Mouse (Mus musculus) lung, embryonic 15.5 days (tissue): ENCODE data around the gene Tjp3. TPM values are rescaled to one million over a fixed set of nuclear protein-coding genes. Genes with fewer than 3 reads are reported as not detected.
A peak's percentile ranks its signal among the peaks of the same experiment; 100 is the strongest.

ENCODE experiments used
- ATAC-seq: fragments of 200-750 bp; cut with Nextera tagmentation; 2 replicates; pipeline ENCODE4 v1.8.0; 2017; ENCODE audit warnings: moderate number of reproducible peaks, borderline replicate concordance; ENCODE audit not compliant: low FRiP score, low TSS enrichment; ENCODE audit errors: extremely low read depth
- H3K27ac ChIP-seq: fragments of 300-500 bp; sonication (generic); 2 replicates; pipeline ENCODE4 v1.5.1; 2015; ENCODE audit warnings: moderate library complexity, mild to moderate bottlenecking, inconsistent platforms
- H3K27me3 ChIP-seq: fragments of 300-500 bp; sonication (generic); 2 replicates; pipeline ENCODE4 v1.6.1; 2015; ENCODE audit warnings: inconsistent platforms
- H3K36me3 ChIP-seq: fragments of 300-500 bp; sonication (generic); 2 replicates; pipeline ENCODE4 v1.6.1; 2015; ENCODE audit warnings: inconsistent platforms
- H3K4me1 ChIP-seq: fragments of 300-500 bp; sonication (generic); 2 replicates; pipeline ENCODE4 v1.6.1; 2015; ENCODE audit warnings: inconsistent platforms
- H3K4me2 ChIP-seq: fragments of 300-500 bp; sonication (generic); 2 replicates; pipeline ENCODE4 v1.6.1; 2015; ENCODE audit warnings: inconsistent platforms, mild to moderate bottlenecking, moderate library complexity
- H3K4me3 ChIP-seq: fragments of 300-500 bp; sonication (generic); 2 replicates; pipeline ENCODE4 v1.5.1; 2015; ENCODE audit warnings: mild to moderate bottlenecking, inconsistent platforms
- H3K9ac ChIP-seq: fragments of 300-500 bp; sonication (generic); 2 replicates; pipeline ENCODE4 v1.6.1; 2015; ENCODE audit warnings: inconsistent platforms
- H3K9me3 ChIP-seq: fragments of 300-500 bp; sonication (generic); 2 replicates; pipeline ENCODE4 v1.6.1; 2016; ENCODE audit warnings: inconsistent platforms
- WGBS: fragments of 180-500 bp; shearing (Covaris S2); methylation state at CpG from one replicate; pipeline ENCODE4 v1.1.7; 2015; 5-methylcytosine and 5-hydroxymethylcytosine counted together
- polyA plus RNA-seq: library from polyadenylated mRNA; unstranded; fragments of >200 nt; fragmentation: Nextera tagmentation; extraction: Ambion mirVana; gene quantifications from 2 replicates; pipeline ENCODE4 v1.2.1, GENCODE M21; 2015

Gene Tjp3
- polyA plus RNA-seq, 1 experiment from 2014 or later, result 28.8 TPM

- H3K36me3 ChIP-seq, result peaks cover 46% of the 10 kb centered on the region
- H3K27me3 ChIP-seq, result no peaks in the 10 kb centered on the region
- peaks cover 52% of the 10 kb centered on the region for H3K4me1 ChIP-seq
- no peak for ATAC-seq
- no peak overlapping the region for H3K4me3 ChIP-seq
- H3K4me2 ChIP-seq, result peak overlapping the region; percentile 64
- 85% methylated on average over 13 of the region's 13 CpGs for WGBS
- peak overlapping the region; percentile 39; the same call in 1 of the 2 replicates for H3K9ac ChIP-seq
- peak overlapping the region; percentile 89; the same call in 1 of the 2 replicates for H3K27ac ChIP-seq
- H3K9me3 ChIP-seq, result no peaks in the 10 kb centered on the region
These were observed 27.4 kb upstream of the Tjp3 start for GRCm38 (mm10) chr10:81318589-81319329.

GRCm38 (mm10) chr10:81317273-81317672 lies 25.9 kb upstream of the Tjp3 start:
- 16% methylated on average over 18 of the region's 20 CpGs for WGBS
- peaks cover 46% of the 10 kb centered on the region for H3K36me3 ChIP-seq
- ATAC-seq, result no peak

GRCm38 (mm10) chr10:81316338-81317060 lies 25.1 kb upstream of the Tjp3 start:
- 43% methylated on average over 16 of the region's 16 CpGs for WGBS

More at GRCm38 (mm10) chr10:81317273-81317672, 25.9 kb upstream of the Tjp3 start:
- Histone ChIP-seq H3K27ac (peak overlapping the region; percentile 44; the same call in 1 of the 2 replicates), H3K9ac (peak overlapping the region; percentile 40), H3K4me2 (peak overlapping the region; percentile 58), H3K4me3 (peak overlapping the region; percentile 28), H3K4me1 (peaks cover 48% of the 10 kb centered on the region), H3K9me3 (no peaks in the 10 kb centered on the region), H3K27me3 (no peaks in the 10 kb centered on the region)

GRCm38 (mm10) chr10:81315587-81315986 lies 24.2 kb upstream of the Tjp3 start:
- Histone ChIP-seq H3K4me3 (no peak overlapping the region), H3K9me3 (no peaks in the 10 kb centered on the region), H3K9ac (no peak overlapping the region), H3K27me3 (no peaks in the 10 kb centered on the region), H3K4me2 (no peak overlapping the region), H3K27ac (no peak overlapping the region), H3K36me3 (peaks cover 62% of the 10 kb centered on the region), H3K4me1 (peaks cover 39% of the 10 kb centered on the region)
- 87% methylated on average over 16 of the region's 16 CpGs for WGBS
- ATAC-seq, result no peak

More at GRCm38 (mm10) chr10:81316338-81317060, 25.1 kb upstream of the Tjp3 start:
- ATAC-seq, result no peak
- Histone ChIP-seq H3K27me3 (no peaks in the 10 kb centered on the region), H3K9me3 (no peaks in the 10 kb centered on the region), H3K36me3 (peaks cover 53% of the 10 kb centered on the region), H3K4me3 (peak overlapping the region; percentile 28), H3K27ac (peak overlapping the region; percentile 44; the same call in 1 of the 2 replicates), H3K4me1 (peaks cover 40% of the 10 kb centered on the region), H3K4me2 (peak overlapping the region; percentile 58), H3K9ac (peak overlapping the region; percentile 40)

- ATAC-seq, result no peak
- Histone ChIP-seq H3K27ac (no peak overlapping the region), H3K36me3 (peaks cover 71% of the 10 kb centered on the region), H3K4me2 (no peak overlapping the region), H3K4me3 (no peak overlapping the region), H3K9ac (no peak overlapping the region), H3K4me1 (peaks cover 31% of the 10 kb centered on the region), H3K9me3 (no peaks in the 10 kb centered on the region), H3K27me3 (no peaks in the 10 kb centered on the region)
- WGBS, result 76% methylated on average over 7 of the region's 7 CpGs
These were observed 22.8 kb upstream of the Tjp3 start for GRCm38 (mm10) chr10:81314201-81314600.

- no peak for ATAC-seq
- Histone ChIP-seq H3K9me3 (no peaks in the 10 kb centered on the region), H3K36me3 (peaks cover 77% of the 10 kb centered on the region), H3K27ac (no peak overlapping the region), H3K27me3 (no peaks in the 10 kb centered on the region), H3K4me3 (no peak overlapping the region), H3K9ac (no peak overlapping the region), H3K4me1 (peaks cover 25% of the 10 kb centered on the region), H3K4me2 (no peak overlapping the region)
- whole genome bisulfite sequencing, result 87% methylated on average over 13 of the region's 13 CpGs
These were observed 22.2 kb upstream of the Tjp3 start for GRCm38 (mm10) chr10:81313581-81313980.

- H3K27me3 ChIP-seq, result no peaks in the 10 kb centered on the region
- no peak overlapping the region for H3K4me3 ChIP-seq
- H3K9me3 ChIP-seq, result no peaks in the 10 kb centered on the region
- no peaks in the 10 kb centered on the region for H3K4me1 ChIP-seq
- H3K9ac ChIP-seq, result no peak overlapping the region
- 85% methylated on average over 5 of the region's 5 CpGs for WGBS
- ATAC-seq, result no peak
- H3K27ac ChIP-seq, result no peak overlapping the region
- peaks cover 83% of the 10 kb centered on the region for H3K36me3 ChIP-seq
- H3K4me2 ChIP-seq, result no peak overlapping the region
These were observed 18.2 kb upstream of the Tjp3 start for GRCm38 (mm10) chr10:81309571-81309970.

GRCm38 (mm10) chr10:81306837-81307682 lies 15.7 kb upstream of the Tjp3 start:
- no peak overlapping the region for H3K4me3 ChIP-seq
- no peak for ATAC-seq
- no peaks in the 10 kb centered on the region for H3K9me3 ChIP-seq
- peaks cover 22% of the 10 kb centered on the region for H3K4me1 ChIP-seq
- peaks cover 59% of the 10 kb centered on the region for H3K36me3 ChIP-seq
- 91% methylated on average over 21 of the region's 21 CpGs for WGBS
- no peak overlapping the region for H3K4me2 ChIP-seq
- no peak overlapping the region for H3K27ac ChIP-seq
- no peak overlapping the region for H3K9ac ChIP-seq
- no peaks in the 10 kb centered on the region for H3K27me3 ChIP-seq

GRCm38 (mm10) chr10:81306173-81306668 lies 14.8 kb upstream of the Tjp3 start:
- Histone ChIP-seq H3K27ac (no peak overlapping the region), H3K4me3 (no peak overlapping the region), H3K36me3 (peaks cover 51% of the 10 kb centered on the region), H3K9me3 (no peaks in the 10 kb centered on the region), H3K27me3 (no peaks in the 10 kb centered on the region), H3K4me1 (peaks cover 30% of the 10 kb centered on the region), H3K9ac (no peak overlapping the region), H3K4me2 (no peak overlapping the region)
- ATAC-seq, result no peak
- WGBS, result 84% methylated on average over 12 of the region's 12 CpGs

GRCm38 (mm10) chr10:81305663-81306062 lies 14.3 kb upstream of the Tjp3 start:
- no peaks in the 10 kb centered on the region for H3K9me3 ChIP-seq
- no peak overlapping the region for H3K9ac ChIP-seq
- H3K4me1 ChIP-seq, result peaks cover 33% of the 10 kb centered on the region
- H3K27me3 ChIP-seq, result no peaks in the 10 kb centered on the region
- WGBS, result 91% methylated on average over 14 of the region's 14 CpGs
- H3K4me2 ChIP-seq, result no peak overlapping the region
- no peak for ATAC-seq
- H3K4me3 ChIP-seq, result no peak overlapping the region
- no peak overlapping the region for H3K27ac ChIP-seq
- peaks cover 45% of the 10 kb centered on the region for H3K36me3 ChIP-seq

- H3K27me3 ChIP-seq, result no peaks in the 10 kb centered on the region
- ATAC-seq, result no peak
- no peak overlapping the region for H3K9ac ChIP-seq
- H3K27ac ChIP-seq, result no peak overlapping the region
- WGBS, result 18% methylated on average over 9 of the region's 9 CpGs
- peaks cover 36% of the 10 kb centered on the region for H3K36me3 ChIP-seq
- H3K4me3 ChIP-seq, result no peak overlapping the region
- no peak overlapping the region for H3K4me2 ChIP-seq
- H3K9me3 ChIP-seq, result no peaks in the 10 kb centered on the region
- peaks cover 43% of the 10 kb centered on the region for H3K4me1 ChIP-seq
These were observed 13.3 kb upstream of the Tjp3 start for GRCm38 (mm10) chr10:81304597-81305238.
